Mouse (Mus musculus): ENCODE data around the gene Gigyf1. TPM values are rescaled to one million over a fixed set of nuclear protein-coding genes. Genes with fewer than 3 reads are reported as not detected.

The Gigyf1 gene
- total RNA-seq, 1 experiment from 2014 or later, result 12.5 TPM

GRCm38 (mm10) chr5:137566416-137566815, 48.1 kb downstream of the Gigyf1 start:
- no peak for ATAC-seq (replicated peaks; ENCODE audit: low read depth, poor library complexity, severe bottlenecking)

GRCm38 (mm10) chr5:137568223-137568798, 50.0 kb downstream of the Gigyf1 start:
- no peak for ATAC-seq (replicated peaks; ENCODE audit: low read depth, poor library complexity, severe bottlenecking)

- no peak for ATAC-seq (replicated peaks; ENCODE audit: low read depth, poor library complexity, severe bottlenecking)
These were observed 50.7 kb downstream of the Gigyf1 start for GRCm38 (mm10) chr5:137569031-137569430.

- peak; percentile 71 for ATAC-seq (replicated peaks; ENCODE audit: low read depth, poor library complexity, severe bottlenecking)
These were observed 51.3 kb downstream of the Gigyf1 start, which contains the start of gene Tfr2 for GRCm38 (mm10) chr5:137569665-137570064. Gene Tfr2 (plus strand): TSS chr5:137569840.

GRCm38 (mm10) chr5:137570181-137570580, 51.8 kb downstream of the Gigyf1 start:
- peak; percentile 40 for ATAC-seq (replicated peaks; ENCODE audit: low read depth, poor library complexity, severe bottlenecking)

- peak; percentile 78 for ATAC-seq (replicated peaks; ENCODE audit: low read depth, poor library complexity, severe bottlenecking)
These were observed 52.6 kb downstream of the Gigyf1 start for GRCm38 (mm10) chr5:137570691-137571586.

- ATAC-seq (replicated peaks; ENCODE audit: low read depth, poor library complexity, severe bottlenecking), result no peak
These were observed 56.1 kb downstream of the Gigyf1 start for GRCm38 (mm10) chr5:137574470-137574901.

Other genes with a start within 250 kb of the Gigyf1 start
- gene Ache, start 231.0 kb upstream of the Gigyf1 start, total RNA-seq (2017), result 6.3 and 6.6 TPM in 2 replicates
- gene Ufsp1, start 223.9 kb upstream of the Gigyf1 start, total RNA-seq (2017), result 3.2 and 4.4 TPM in 2 replicates
- gene Srrt, start 210.9 kb upstream of the Gigyf1 start, total RNA-seq (2017), result 296 and 373 TPM in 2 replicates
- gene Trip6, start 204.1 kb upstream of the Gigyf1 start, total RNA-seq (2017), result 12.7 and 13.7 TPM in 2 replicates
- 2.1 and 5.8 TPM in 2 replicates for gene Slc12a9, start 185.0 kb upstream of the Gigyf1 start, total RNA-seq (2017)
- not detected in 2 replicates for gene Ephb4, start 168.4 kb upstream of the Gigyf1 start, total RNA-seq (2017)
- gene Zan, start 41.5 kb upstream of the Gigyf1 start, total RNA-seq (2017), result 0.10 and 0.37 TPM in 2 replicates
- 21.6 and 38.0 TPM in 2 replicates for gene Pop7, start 16.0 kb upstream of the Gigyf1 start, total RNA-seq (2017)
- gene Epo, start 14.7 kb downstream of the Gigyf1 start, total RNA-seq (2017), result not detected in 2 replicates
- gene Gnb2, start 15.0 kb downstream of the Gigyf1 start, total RNA-seq (2017), result 190 and 213 TPM in 2 replicates
- gene Actl6b, start 35.0 kb downstream of the Gigyf1 start, total RNA-seq (2017), result not detected in 2 replicates
- gene Tfr2, start 51.3 kb downstream of the Gigyf1 start, total RNA-seq (2017), result 45.3 and 63.4 TPM in 2 replicates
- gene Mospd3, start 82.5 kb downstream of the Gigyf1 start, total RNA-seq (2017), result 13.3 and 24.0 TPM in 2 replicates
- not detected in 2 replicates for gene Pcolce, start 95.2 kb downstream of the Gigyf1 start, total RNA-seq (2017)
- gene Fbxo24, start 110.5 kb downstream of the Gigyf1 start, total RNA-seq (2017), result not detected in 2 replicates
- 17.0 and 33.8 TPM in 2 replicates for gene Lrch4, start 110.6 kb downstream of the Gigyf1 start, total RNA-seq (2017)
- 6.0 and 6.5 TPM in 2 replicates for gene Gm20605, start 110.6 kb downstream of the Gigyf1 start, total RNA-seq (2017)
- gene Sap25, start 122.8 kb downstream of the Gigyf1 start, total RNA-seq (2017), result 5.6 and 9.3 TPM in 2 replicates
- gene Irs3, start 127.2 kb downstream of the Gigyf1 start, total RNA-seq (2017), result not detected in 2 replicates
- gene Agfg2, start 166.2 kb downstream of the Gigyf1 start, total RNA-seq (2017), result 10.1 and 15.7 TPM in 2 replicates
- 0.05 TPM in 1 of 2 replicates, not detected in the other for gene Nyap1, start 223.1 kb downstream of the Gigyf1 start, total RNA-seq (2017)
- 86.7 and 97.2 TPM in 2 replicates for gene Tsc22d4, start 227.2 kb downstream of the Gigyf1 start, total RNA-seq (2017)

Measured in common myeloid progenitor, adult 5-6 weeks (primary cell).